Mouse (Mus musculus) v-Abl transformed pro-B cells (cell line): ENCODE measurements around the gene Lyst.
"Not testable (repeated sequence)": the region's sequence is repeated elsewhere in the genome, so short reads cannot be mapped to it uniquely, and the experiment has no call there.

ENCODE experiments used
- in situ Hi-C, 2 experiments: fragments of 400-800 bp; cut with MboI; formaldehyde crosslinking; loops; one replicate each; pipeline ENCODE4 v1.15.1; 2025; ENCODE audit not compliant: unreplicated experiment in 2 of 2

The Lyst gene

GRCm38 (mm10) chr13:13590048-13591011, at the start of gene Lyst:
Lyst (plus strand) TSS chr13:13590397.
- in situ Hi-C loops, result no loop called here

- in situ Hi-C loops, result not testable (repeated sequence)
These were observed 47.1 kb upstream of the Lyst start for GRCm38 (mm10) chr13:13543073-13543472.

GRCm38 (mm10) chr13:13546792-13547191, 43.4 kb upstream of the Lyst start:
- in situ Hi-C loops, result no loop called here

GRCm38 (mm10) chr13:13547889-13548288, 42.3 kb upstream of the Lyst start:
- in situ Hi-C loops, result no loop called here

- in situ Hi-C loops, result no loop called here
These were observed 41.6 kb upstream of the Lyst start for GRCm38 (mm10) chr13:13548431-13549190.

GRCm38 (mm10) chr13:13549687-13550660, 40.2 kb upstream of the Lyst start:
- in situ Hi-C loops, result no loop called here

GRCm38 (mm10) chr13:13552020-13552419, 38.2 kb upstream of the Lyst start:
- in situ Hi-C loops, result no loop called here

GRCm38 (mm10) chr13:13553660-13554059, 36.5 kb upstream of the Lyst start:
- in situ Hi-C loops, result no loop called here

- in situ Hi-C loops, result no loop called here
These were observed 35.0 kb upstream of the Lyst start for GRCm38 (mm10) chr13:13555196-13555595.

- in situ Hi-C loops, result no loop called here
These were observed 33.0 kb upstream of the Lyst start for GRCm38 (mm10) chr13:13557001-13557743.

- in situ Hi-C loops, result no loop called here
These were observed 31.9 kb upstream of the Lyst start for GRCm38 (mm10) chr13:13558251-13558650.

- in situ Hi-C loops, result no loop called here
These were observed 31.3 kb upstream of the Lyst start for GRCm38 (mm10) chr13:13558900-13559299.

GRCm38 (mm10) chr13:13562571-13562970, 27.6 kb upstream of the Lyst start:
- in situ Hi-C loops, result no loop called here

GRCm38 (mm10) chr13:13564116-13564515, 26.1 kb upstream of the Lyst start:
- in situ Hi-C loops, result no loop called here

GRCm38 (mm10) chr13:13564541-13564940, 25.7 kb upstream of the Lyst start:
- in situ Hi-C loops, result no loop called here

- in situ Hi-C loops, result no loop called here
These were observed 22.6 kb upstream of the Lyst start for GRCm38 (mm10) chr13:13567640-13568039.

GRCm38 (mm10) chr13:13568824-13569223, 21.4 kb upstream of the Lyst start:
- in situ Hi-C loops, result no loop called here

GRCm38 (mm10) chr13:13569603-13570002, 20.6 kb upstream of the Lyst start:
- in situ Hi-C loops, result no loop called here

- in situ Hi-C loops, result no loop called here
These were observed 17.9 kb upstream of the Lyst start for GRCm38 (mm10) chr13:13572060-13572835.
